Mouse (Mus musculus) lung, postnatal 10 days (tissue): ENCODE data around the gene Tex21.
"Not testable (repeated sequence)": the region's sequence is repeated elsewhere in the genome, so short reads cannot be mapped to it uniquely, and the experiment has no call there.

Source experiments
- DNase-seq: peaks from one replicate; pipeline ENCODE4 v3.0.0; 2021

Tex21 gene

DNA sequence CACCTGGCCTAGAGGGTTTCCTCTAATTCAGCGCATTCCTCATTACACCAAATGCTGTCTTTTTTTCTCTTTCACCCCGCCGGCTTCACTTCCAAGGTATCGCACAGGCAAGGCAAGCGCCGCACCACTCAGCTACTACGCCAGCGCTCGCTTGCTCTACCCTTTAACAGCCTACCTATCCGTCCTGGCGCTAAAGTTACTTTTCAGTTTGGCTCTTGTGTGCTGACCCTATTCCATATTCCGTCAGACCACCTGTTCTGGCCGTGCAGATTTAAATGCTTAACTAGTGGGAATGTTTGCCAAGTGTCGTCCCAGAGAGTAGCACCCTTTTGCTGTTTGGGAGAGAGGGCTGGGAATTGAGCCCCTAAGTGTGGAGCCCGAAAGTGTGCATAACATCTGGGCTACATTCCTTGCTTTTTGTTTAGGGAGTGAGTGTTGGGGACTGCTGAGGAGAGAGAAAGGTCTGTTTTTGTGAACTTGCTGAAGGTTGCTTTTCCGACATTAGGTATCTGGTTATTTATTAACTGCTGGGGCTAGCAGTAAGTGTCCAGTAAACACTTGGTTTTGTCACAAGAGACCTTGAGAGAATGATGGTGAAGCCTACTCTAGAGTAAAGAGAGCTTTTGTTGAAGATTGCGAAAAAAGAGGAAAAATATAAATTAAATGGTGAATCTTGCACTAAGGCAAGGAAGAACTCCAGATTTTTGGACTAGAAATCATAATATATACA, 9.7 kb upstream of the Tex21 start:
- no peak for DNase-seq

DNA sequence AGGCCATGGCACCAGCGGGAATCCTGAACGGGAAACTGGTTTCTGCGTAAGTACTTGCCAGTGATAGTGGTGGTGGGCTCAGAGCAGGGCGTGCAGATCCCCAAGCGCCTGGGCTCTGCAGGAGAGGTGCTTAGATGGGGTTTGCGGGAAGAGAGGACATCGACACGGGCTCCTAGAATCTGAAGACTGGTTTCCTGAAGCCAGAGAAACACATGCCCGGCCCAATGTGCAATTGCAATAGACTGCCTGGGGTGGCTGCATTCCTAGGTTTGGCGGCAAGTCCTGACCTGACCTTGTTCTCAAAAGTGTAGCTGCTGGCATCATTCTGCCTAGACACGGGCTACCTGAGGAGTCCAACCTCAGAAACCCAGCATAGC, 8.9 kb upstream of the Tex21 start:
- DNase-seq: no peak

DNA sequence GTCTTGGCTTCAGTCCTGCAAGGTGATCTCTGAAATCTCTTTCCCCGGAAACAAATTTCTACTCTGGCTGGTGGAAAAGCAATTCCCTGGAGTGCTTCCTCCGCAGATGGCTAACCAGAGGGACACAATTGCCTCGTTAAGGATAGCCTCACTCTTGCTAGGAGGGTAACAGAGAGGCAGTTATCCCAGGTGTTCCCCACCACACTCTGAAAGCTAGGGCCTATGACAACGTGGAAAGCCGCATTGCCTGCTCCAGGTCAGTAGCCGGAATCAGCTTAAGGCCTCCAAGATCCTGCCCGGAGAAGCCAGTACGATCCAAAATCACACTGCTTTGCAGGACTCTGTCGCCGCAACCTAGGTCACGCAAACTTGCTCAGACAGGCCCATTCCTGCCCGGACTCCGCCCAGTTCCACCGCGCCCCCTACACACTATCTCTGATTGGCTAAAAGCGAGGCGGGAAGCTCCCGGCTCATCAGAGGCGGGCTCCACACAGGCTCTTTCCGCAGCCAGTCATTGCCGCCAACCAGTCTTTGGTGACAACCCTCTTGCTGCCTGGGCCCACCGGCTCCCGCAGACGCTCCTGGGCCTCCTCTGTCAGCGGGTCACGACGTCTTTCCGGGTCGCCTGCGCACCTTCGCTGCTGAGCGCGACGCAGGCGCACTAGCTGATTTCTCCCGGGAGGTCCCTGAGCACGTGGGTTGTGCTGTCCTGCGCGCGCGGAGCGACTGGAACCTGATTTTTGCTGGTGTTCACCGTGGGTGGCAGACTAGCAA, 8.4 kb upstream of the Tex21 start, which contains the start of gene Mthfd1:
Gene Mthfd1, plus strand, starts transcription at position 574 of the 774 bp plus-strand sequence.
- peak; percentile 95 for DNase-seq

DNA sequence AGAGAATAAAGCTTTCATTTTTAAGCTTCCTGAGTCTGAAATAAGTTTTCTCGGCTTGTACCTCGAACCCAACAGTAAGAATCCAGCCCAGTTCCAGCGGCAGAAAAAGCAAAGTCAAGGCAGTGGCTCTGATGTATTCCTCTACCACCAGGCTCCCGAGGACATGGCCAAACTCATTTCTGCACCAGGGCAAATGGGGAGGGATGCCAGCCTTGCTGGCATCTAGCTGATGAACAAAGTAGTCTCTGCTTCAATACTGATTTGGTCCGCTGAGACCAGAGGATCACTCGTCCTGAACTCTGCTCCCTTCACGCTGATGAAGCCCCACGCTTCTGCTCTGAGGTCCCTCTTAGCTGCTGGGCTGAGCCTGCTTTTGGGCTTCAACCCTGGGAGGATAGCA, 7.4 kb upstream of the Tex21 start:
- no peak for DNase-seq

DNA sequence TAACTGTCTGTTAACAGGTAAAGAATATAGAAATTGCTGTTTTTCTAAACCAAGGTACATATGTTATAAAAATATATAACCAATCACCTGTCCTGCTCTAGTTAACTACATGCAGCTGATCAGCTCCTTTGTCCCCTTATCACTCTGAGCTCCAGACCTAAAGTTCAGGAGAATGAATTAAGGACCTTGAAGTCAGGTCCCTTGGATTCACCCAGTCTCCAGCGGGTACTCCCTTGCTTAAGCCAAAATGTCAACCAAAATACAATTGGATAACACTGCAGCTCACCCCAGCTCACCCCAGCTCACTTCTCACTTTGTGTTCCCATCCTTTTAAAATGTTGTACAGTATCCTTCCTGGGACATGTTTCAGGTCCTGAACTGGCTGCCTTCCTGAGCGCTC, 7.0 kb upstream of the Tex21 start:
- DNase-seq: no peak

DNA sequence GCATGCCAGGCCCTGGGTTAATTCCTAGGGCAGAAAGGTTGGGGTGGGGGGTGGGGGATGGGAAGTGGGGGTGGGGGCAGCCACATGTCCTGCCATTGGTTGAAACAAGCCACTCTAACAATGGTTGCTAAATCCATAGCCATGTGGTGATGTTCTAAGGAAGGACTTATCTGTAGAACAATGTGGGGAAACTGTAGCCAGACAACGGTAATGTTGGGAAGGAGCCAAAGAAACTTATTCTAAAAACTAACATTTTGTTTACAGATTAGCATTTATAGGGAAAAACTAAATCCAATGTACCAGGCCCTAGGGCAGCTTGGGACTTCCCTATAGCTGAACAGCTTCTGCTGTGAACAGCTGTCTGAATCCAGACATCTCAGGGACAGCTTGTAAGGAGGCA, 6.5 kb upstream of the Tex21 start:
- no peak for DNase-seq

DNA sequence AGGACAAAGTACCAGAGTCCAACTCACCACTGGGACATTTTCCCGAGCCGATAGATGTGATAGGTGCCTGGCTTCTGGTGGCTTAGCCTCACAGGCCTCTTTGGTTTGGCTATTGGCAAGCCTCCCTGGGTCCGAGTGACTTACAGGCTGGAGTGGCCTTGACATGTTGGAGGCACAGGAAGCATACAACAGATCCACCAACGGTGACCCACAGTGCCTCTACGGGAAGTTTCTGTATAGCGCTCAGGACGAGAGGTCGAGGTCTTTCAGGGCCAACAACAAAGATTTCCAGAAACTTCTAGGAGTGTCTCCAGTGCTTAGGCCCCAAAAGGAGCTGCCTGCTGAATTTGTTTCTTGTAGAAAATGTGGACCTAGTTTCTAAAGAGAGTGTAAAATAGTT, 1.6 kb downstream of the Tex21 start:
- no peak for DNase-seq

DNA sequence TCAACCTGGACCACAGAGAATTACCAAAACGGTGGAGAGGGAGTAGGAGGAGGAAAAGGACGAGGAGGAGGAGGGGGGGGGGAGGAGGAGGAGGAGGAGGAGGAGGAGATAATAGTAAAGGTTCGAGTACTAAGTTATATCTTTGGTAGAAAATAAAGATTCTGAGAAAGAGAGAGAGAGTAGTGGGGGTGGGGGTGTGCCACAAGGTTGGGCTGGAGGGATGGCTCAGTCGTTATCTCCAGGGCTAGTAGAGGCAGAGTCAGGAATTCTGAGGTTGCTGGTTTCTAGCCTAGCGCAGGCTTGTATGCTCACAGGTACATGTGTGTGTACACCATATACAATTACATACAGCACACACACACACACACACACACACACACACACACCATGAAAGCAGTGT, 4.7 kb downstream of the Tex21 start:
- DNase-seq: no peak

DNA sequence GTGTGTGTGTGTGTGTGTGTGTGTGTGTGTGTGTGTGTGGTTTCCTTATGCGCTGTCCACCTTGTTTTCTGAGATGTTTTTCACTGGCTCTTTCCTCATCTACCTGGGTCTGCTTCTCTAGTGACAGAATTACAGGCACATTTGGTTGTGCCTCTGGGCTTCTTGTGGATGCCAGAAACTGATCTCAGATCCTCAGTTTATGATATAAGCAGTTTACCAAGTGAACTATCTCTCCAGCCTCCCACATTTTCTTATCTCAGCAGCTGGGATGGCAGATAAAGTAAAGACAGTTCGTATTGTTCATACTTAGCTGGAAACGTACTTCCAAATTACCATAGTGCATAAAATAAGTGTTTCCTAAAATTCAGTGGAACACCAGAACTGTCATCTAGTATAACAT, 5.5 kb downstream of the Tex21 start:
- DNase-seq: no peak

DNA sequence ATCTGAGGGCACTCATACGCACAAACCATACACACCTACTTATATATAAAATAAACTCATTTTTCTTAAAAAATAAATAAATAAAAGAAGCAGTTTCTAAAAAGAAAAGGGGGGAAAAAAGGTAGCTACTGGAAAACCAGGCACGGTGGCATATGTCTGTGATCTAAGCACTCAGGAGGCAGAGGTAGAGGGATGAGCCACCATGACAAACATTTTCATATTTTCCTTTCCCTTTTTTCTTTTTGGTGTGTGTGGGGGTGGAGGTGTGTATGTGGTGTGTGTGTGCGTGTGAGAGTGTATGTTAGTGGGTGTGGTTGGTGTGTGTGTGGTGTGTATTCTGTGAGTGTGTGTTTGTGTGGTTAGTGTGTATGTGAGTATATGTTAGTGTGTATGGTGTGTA, 5.9 kb downstream of the Tex21 start:
- no peak for DNase-seq

DNA sequence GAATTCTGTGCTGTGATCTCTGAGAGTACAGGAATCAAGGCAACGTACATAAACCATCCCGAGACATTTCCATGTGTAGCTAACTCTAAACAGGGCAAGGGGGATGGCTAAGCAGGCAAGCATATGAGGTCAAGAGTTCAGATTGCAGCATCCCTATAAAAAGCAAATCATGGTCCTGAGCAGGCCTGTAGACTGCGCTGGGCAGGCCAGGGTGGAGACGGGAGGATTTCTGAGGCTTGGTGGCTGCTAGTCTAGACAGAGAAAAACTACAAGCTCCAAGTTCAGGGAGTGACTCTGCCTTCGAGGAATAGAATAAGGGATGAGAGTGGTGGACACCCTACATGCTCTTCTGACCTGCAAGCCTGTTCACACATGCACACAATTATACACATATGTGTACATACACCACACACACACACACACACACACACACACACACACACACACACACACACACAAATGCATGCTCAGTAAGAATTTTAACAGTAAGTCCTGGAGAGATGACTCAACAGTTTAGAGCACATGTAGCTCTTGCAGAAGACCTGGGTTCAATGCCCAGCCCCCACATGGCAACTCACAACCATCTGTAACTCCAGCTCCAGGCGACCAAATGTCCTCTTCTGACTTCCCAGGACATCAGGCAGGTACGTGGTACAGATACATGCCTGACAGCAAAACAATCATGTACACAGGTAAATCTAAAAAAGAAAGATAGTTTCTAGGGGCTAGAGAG, 6.5 kb downstream of the Tex21 start:
- no peak for DNase-seq

DNA sequence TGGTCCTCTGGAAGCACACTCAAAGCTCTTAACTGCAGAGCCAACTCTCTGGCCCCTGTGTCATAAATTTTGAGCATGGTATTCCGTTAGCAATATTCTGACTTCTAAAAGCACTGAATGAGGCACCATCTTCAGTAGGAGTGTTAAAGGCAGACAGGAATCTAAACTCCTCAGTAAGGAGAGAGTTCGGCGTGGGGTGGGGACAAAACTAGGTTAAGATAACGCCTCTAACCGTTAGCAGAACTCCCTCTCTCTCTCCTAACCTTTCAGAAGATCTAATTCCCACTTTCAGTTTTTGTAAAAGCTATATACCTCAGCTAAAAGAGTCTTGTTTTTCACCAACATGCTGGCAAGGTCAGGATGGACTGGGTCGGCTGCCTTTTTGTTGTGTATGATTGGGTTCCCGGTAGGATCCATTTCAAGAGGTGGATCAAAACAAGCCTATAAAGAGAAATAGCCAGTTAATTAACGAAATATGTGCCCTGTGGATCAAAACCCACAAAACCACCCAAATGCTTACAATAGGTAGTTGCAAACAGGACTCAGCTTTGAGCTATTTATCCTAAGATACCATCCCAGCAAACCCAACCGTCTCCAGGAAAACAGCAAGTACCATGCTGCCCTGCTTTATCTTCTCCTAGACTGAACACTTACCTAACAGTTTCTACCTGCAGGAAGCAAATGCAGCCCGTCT, 7.3 kb downstream of the Tex21 start:
- no peak for DNase-seq

DNA sequence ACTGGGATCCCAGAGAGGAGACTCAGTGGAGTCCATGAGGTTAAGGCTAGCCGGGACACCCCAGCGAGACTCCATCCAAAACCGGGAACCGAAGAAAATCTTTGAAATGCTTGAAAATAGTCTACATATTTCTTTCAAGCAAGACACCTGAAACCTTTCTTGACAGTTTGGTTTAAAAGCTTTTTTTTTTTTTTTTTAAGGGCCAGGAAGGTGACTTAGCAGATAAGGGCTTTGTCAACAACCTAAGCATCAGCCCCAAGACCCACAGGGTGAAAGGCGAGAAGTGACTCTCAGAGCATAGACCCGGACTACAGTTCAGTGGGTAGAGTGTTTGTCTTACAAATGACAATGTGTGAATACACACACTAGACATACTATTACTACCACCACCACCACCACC, 11.3 kb downstream of the Tex21 start:
- DNase-seq: no peak

DNA sequence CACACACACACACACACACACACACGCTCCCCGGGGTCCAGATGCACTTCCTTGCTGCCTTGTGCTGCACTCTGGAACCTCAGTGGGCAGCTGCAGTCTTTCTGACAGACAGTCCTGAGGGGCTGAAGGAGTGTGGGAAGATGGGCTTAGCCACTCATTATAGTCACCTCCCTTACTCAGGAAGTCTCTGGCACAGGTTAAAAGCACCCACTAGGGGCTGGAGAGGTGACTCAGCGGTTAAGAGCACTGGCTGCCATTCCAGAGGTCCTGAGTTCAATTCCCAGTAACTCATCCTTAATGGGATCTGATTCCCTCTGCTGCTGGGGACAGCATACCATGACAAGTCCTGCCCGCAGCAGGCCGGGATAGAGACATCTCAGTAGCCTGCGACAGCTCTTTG, 15.9 kb downstream of the Tex21 start:
- no peak for DNase-seq

DNA sequence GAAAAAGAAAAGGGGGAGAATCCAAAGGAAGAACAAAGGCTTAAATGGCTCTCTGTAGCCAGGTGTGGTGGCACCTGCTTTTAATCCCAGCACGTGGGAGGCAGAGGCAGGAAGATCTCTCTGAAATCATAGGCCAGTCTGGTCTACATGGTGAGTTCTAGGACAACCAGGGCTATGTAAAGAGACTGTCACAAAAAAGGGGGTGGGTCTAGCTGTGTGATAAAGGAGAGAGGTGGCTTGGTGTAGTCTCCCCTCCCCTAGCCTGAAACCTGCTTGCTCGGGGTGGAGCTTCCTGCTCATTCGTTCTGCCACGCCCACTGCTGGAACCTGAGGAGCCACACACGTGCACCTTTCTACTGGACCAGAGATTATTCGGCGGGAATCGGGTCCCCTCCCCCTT, 24.4 kb downstream of the Tex21 start:
- DNase-seq: not testable (repeated sequence)

DNA sequence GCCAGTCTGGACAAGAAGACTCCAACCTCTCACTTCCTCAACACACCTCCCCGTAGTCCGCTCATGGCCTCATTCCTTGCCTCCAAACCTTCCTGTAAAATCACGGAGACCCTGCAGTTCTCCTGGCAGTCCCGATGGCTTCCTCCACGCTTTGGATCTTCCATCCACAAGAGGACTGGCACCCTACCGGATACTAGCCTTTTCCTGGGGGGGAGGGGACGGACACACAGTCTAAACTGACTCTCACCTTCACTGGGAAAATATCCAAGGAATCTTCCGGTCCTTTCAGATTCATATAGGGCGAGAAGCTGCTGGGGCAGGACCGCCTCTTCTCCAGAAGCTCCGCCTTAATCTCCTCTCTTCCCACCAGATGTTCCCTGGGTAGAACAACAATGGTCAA, 29.8 kb downstream of the Tex21 start:
- DNase-seq: no peak

DNA sequence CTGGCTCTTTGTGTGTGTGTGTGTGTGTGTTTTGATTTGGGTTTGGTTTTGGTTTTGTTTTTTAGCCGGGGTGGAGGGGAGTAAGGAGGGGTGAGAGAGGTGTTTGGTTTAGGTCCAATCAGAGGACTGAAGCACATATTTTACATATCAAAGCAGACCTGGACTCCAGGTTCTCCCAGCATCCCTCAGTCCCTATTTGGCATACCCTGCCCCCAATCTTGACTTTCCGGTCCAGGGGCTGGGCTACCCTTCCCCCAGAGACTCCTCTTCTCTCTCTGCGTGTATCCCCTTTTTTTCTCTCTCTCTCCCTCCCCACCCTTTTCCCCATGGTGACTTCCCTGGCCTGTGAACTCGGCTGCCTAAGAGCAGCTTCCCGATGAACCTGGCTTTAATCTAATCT, 31.4 kb downstream of the Tex21 start:
- DNase-seq: no peak

DNA sequence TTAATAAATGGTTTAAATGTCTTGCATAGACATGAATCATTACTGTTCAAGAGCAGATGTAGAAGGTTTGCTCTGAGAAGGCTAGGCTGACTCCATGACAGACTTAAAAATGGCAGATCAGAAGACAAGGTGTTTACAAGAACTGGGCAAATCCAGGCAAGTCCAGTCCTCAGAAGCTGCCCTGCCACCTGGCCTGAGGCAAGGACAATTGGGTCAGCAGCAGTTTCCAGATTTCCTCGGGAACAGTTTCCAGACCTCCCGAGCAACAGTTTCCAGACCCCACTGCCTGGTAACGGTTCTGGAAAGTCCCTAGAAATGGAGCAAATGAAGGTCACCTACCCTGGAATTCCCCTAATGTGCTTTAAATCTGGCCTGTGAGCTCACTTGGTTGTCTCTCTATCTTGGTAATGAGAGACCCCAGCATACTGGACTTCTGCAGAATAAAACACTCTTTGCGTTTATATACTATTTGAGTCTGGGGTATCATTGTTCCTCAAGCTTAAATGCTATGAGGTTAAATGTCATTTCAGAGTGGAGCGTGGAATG, 37.0 kb downstream of the Tex21 start:
- DNase-seq: no peak

DNA sequence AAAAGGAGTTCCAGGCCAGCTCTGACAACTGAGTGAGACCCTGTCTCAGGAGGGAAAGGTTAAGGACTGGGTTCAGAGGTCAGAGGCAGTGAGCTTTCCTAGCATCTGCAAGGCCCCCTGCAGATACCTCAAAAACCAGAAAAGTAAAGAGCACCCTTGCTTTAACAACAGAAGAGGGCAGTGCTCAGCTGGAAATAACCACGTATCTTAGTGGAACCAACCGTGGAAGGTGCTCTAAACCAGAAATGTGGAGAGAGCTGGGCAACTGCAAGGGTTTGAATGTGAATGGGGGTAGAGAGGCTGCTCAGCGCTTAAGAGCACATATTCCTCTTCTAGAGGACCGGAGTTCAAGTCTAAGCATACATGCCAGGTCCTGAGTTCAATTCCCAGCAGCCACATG, 46.2 kb downstream of the Tex21 start:
- no peak for DNase-seq

DNA sequence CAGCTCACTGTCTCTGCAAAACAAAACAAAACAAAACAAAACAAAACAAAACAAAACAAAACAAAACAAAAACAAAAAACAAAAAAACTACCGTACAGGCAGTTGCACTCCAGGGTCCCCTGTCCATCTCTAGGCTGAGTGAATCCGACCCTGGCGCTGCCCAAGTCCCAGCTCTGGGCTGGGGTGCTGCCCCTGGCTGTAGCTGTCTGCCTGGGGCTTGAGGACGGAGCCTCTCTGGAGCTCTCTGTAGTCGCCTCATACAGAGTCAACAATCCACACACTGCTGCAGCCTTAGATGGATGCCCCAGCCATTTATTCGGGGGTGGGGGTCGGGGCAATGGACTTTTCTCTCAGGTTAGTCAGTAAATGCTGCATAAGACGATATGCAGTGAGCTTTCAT, 49.5 kb downstream of the Tex21 start:
- no peak for DNase-seq

DNA sequence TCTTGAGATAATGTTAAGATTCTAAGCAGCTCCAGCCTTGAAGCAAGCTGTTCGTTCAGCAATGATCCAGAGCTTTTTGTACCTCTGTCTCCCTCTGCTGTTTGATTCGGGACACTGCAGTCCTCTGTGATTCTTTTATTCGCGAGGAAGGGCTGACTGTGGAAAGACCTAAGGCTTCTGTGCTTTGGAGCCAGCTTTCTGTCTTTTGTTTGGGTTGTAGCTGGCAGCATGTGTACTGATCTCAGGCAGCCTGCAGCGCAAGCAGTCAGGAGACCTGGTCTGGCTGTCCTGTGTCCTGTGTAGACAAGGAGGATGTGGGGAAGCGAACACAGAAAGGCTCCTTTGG, 49.9 kb downstream of the Tex21 start:
- DNase-seq: peak; percentile 84

DNA sequence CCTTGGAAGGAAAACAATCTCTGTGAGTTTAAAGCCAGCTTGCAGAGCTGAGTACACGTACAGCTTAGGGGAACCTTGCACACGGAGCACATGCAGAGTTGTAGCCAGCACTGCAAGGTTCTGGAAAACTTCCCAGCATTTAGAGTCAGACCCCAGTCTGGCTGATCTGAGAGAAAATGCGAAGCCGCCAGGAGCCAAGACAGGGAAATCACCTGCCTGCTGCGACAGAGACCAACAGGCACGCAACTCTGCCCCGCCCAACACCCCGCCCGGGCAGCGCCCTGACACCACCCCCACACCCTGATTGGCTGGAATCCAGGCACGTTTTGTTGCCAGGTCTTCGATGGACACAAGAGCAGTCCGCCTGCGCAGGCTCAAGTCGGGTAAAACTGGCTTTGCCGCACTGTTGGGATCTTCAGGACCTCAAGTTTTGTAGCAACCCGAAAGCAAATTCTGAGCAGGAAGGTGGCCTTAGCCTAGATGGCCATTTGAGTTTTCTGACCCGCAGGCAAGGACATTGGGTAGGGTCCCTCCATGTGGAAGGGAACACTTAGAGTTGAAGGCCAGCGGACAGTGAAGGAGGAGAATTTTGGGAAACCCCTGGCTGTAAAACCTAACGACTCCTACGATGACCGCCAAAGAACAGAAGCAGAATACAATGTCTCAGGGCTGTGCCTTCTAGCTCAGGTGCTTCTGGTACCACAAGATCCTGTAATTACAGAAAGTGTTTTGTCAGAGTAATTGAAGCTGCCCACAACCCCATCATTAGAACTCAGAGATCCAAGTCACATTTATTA, 50.4 kb downstream of the Tex21 start:
- peak; percentile 92 for DNase-seq
